Mouse (Mus musculus) MEL (cell line): ENCODE data around the gene Scamp4. TPM values are rescaled to one million over a fixed set of nuclear protein-coding genes. Genes with fewer than 3 reads are reported as not detected.

ENCODE experiments used
- DNase-seq: peaks from one replicate; pipeline ENCODE4 v3.0.0; 2011; ENCODE audit warnings: low read depth, low spot score
- H3K27ac ChIP-seq: 2 replicates; pipeline ENCODE4 v1.5.1; 2012; ENCODE audit warnings: low read depth, mild to moderate bottlenecking, control low read depth, low read length, moderate library complexity; ENCODE audit not compliant: control insufficient read depth
- H3K27me3 ChIP-seq, 2 experiments: fragments of 150-350 bp in 1 of 2; sonication (generic) in 1 of 2; 2 replicates each; pipeline ENCODE4 v1.6.1; 2012; ENCODE audit warnings: low read length in 2 of 2, mild to moderate bottlenecking in 2 of 2, improper control_type of control experiment in 1 of 2, moderate library complexity in 1 of 2; ENCODE audit not compliant: insufficient read depth in 2 of 2, control insufficient read depth in 1 of 2
- H3K36me3 ChIP-seq, 2 experiments: 2 replicates each; pipeline ENCODE4 v1.6.1; 2012 to 2014; ENCODE audit warnings: low read length in 2 of 2, improper control_type of control experiment in 1 of 2, inconsistent platforms in 1 of 2, mild to moderate bottlenecking in 1 of 2; ENCODE audit not compliant: insufficient read depth in 2 of 2, control insufficient read depth in 1 of 2
- H3K4me1 ChIP-seq, 2 experiments: fragments of 150-350 bp in 1 of 2; sonication (generic) in 1 of 2; 2 replicates each; pipeline ENCODE4 v1.6.1; 2012; ENCODE audit warnings: low read length in 2 of 2, improper control_type of control experiment in 1 of 2, mild to moderate bottlenecking in 1 of 2; ENCODE audit not compliant: insufficient read depth in 2 of 2, control insufficient read depth in 1 of 2
- H3K4me3 ChIP-seq, 2 experiments: fragments of 150-350 bp in 1 of 2; sonication (generic) in 1 of 2; 2 replicates each; pipeline ENCODE4 v1.5.1; 2012; ENCODE audit warnings: low read depth in 2 of 2, low read length in 2 of 2, mild to moderate bottlenecking in 2 of 2, moderate library complexity in 2 of 2, control low read depth in 1 of 2, improper control_type of control experiment in 1 of 2; ENCODE audit not compliant: control insufficient read depth in 1 of 2, insufficient read depth in 1 of 2
- H3K79me2 ChIP-seq: 2 replicates; pipeline ENCODE4 v1.6.1; 2012; ENCODE audit warnings: mild to moderate bottlenecking, low read length, moderate library complexity; ENCODE audit not compliant: control insufficient read depth, poor library complexity, insufficient read depth
- H3K9ac ChIP-seq: 2 replicates; pipeline ENCODE4 v1.6.1; 2012; ENCODE audit warnings: low read depth, mild to moderate bottlenecking, control low read depth, low read length, moderate library complexity; ENCODE audit not compliant: control insufficient read depth, poor library complexity, severe bottlenecking
- H3K9me3 ChIP-seq: fragments of 150-350 bp; sonication (generic); replicated peaks from 2 replicates; pipeline ENCODE4 v1.6.1; 2012; ENCODE audit warnings: mild to moderate bottlenecking, low read length, improper control_type of control experiment, moderate library complexity; ENCODE audit not compliant: insufficient read depth
- BHLHE40 ChIP-seq: IDR thresholded peaks from 2 replicates; pipeline ENCODE4 v1.6.1; 2012; ENCODE audit warnings: low read depth, mild to moderate bottlenecking, inconsistent platforms, low read length, improper control_type of control experiment, borderline replicate concordance
- CTCF ChIP-seq, 3 experiments: IDR thresholded peaks in 2 of 3; conservative IDR thresholded peaks in 1 of 3; 2 replicates each; pipeline ENCODE4 v1.5.1; 2011 to 2012; ENCODE audit warnings: low read length in 3 of 3, low read depth in 2 of 3, mild to moderate bottlenecking in 2 of 3, improper control_type of control experiment in 1 of 3, inconsistent platforms in 1 of 3, mixed read lengths in 1 of 3, moderate library complexity in 1 of 3; ENCODE audit not compliant: control insufficient read depth in 1 of 3, insufficient read depth in 1 of 3, poor library complexity in 1 of 3, severe bottlenecking in 1 of 3
- ELF1 ChIP-seq: IDR thresholded peaks from 2 replicates; pipeline ENCODE4 v1.6.1; 2014; ENCODE audit warnings: low read depth, mild to moderate bottlenecking, inconsistent platforms, low read length, improper control_type of control experiment, moderate library complexity
- GABPA ChIP-seq: IDR thresholded peaks from 2 replicates; pipeline ENCODE4 v1.6.1; 2012; ENCODE audit warnings: low read depth, mild to moderate bottlenecking, inconsistent platforms, low read length, improper control_type of control experiment, moderate library complexity
- GATA1 ChIP-seq: IDR thresholded peaks from 2 replicates; pipeline ENCODE4 v1.6.1; 2011; ENCODE audit warnings: low read depth, low read length, improper control_type of control experiment
- HCFC1 ChIP-seq: IDR thresholded peaks from 2 replicates; pipeline ENCODE4 v1.6.1; 2012; ENCODE audit warnings: low read depth, mild to moderate bottlenecking, inconsistent platforms, low read length, improper control_type of control experiment, moderate library complexity
- MAFK ChIP-seq: IDR thresholded peaks from 2 replicates; pipeline ENCODE4 v1.6.1; 2011; ENCODE audit warnings: low read depth, mild to moderate bottlenecking, low read length, improper control_type of control experiment, borderline replicate concordance
- MEF2A ChIP-seq: IDR thresholded peaks from 2 replicates; pipeline ENCODE4 v1.6.1; 2014; ENCODE audit warnings: low read depth, mild to moderate bottlenecking, inconsistent platforms, low read length, improper control_type of control experiment; ENCODE audit not compliant: poor library complexity, insufficient replicate concordance, severe bottlenecking; ENCODE audit errors: extremely low read depth
- MYC ChIP-seq: IDR thresholded peaks from 2 replicates; pipeline ENCODE4 v1.6.1; 2011; ENCODE audit warnings: low read depth, mild to moderate bottlenecking, low read length, improper control_type of control experiment, moderate library complexity
- NELFE ChIP-seq: IDR thresholded peaks from 2 replicates; pipeline ENCODE4 v1.6.1; 2011; ENCODE audit warnings: low read depth, low read length, improper control_type of control experiment
- NRF1 ChIP-seq: IDR thresholded peaks from 2 replicates; pipeline ENCODE4 v1.6.1; 2014; ENCODE audit warnings: low read depth, mild to moderate bottlenecking, inconsistent platforms, low read length, improper control_type of control experiment, moderate library complexity; ENCODE audit not compliant: poor library complexity, insufficient read depth, severe bottlenecking
- POLR2A ChIP-seq, 2 experiments: IDR thresholded peaks; 2 replicates each; pipeline ENCODE4 v1.6.1; 2011 to 2012; ENCODE audit warnings: low read length in 2 of 2, mild to moderate bottlenecking in 2 of 2, control low read depth in 1 of 2, improper control_type of control experiment in 1 of 2, low read depth in 1 of 2, moderate library complexity in 1 of 2; ENCODE audit not compliant: control insufficient read depth in 1 of 2, insufficient read depth in 1 of 2, poor library complexity in 1 of 2
- POLR2AphosphoS2 ChIP-seq: IDR thresholded peaks from 2 replicates; pipeline ENCODE4 v1.6.1; 2011; ENCODE audit warnings: low read length, improper control_type of control experiment
- POLR2AphosphoS5 ChIP-seq: IDR thresholded peaks from 2 replicates; pipeline ENCODE4 v1.6.1; 2012; ENCODE audit warnings: low read depth, borderline replicate concordance, mild to moderate bottlenecking, inconsistent platforms, low read length, moderate library complexity, mixed read lengths
- RAD21 ChIP-seq: IDR thresholded peaks from 2 replicates; pipeline ENCODE4 v1.6.1; 2011; ENCODE audit warnings: mild to moderate bottlenecking, low read depth, low read length, improper control_type of control experiment
- RCOR1 ChIP-seq: IDR thresholded peaks from 2 replicates; pipeline ENCODE4 v1.6.1; 2012; ENCODE audit warnings: low read depth, mild to moderate bottlenecking, inconsistent platforms, low read length, improper control_type of control experiment
- SIN3A ChIP-seq: IDR thresholded peaks from 2 replicates; pipeline ENCODE4 v1.6.1; 2012; ENCODE audit warnings: low read length, improper control_type of control experiment, inconsistent platforms
- SMC3 ChIP-seq: IDR thresholded peaks from 2 replicates; pipeline ENCODE4 v1.6.1; 2011; ENCODE audit warnings: low read depth, low read length, improper control_type of control experiment
- TBP ChIP-seq: IDR thresholded peaks from 2 replicates; pipeline ENCODE4 v1.8.0; 2011; ENCODE audit warnings: low read depth, low read length, improper control_type of control experiment
- TCF12 ChIP-seq: IDR thresholded peaks from 2 replicates; pipeline ENCODE4 v1.6.1; 2014; ENCODE audit warnings: low read depth, mild to moderate bottlenecking, inconsistent platforms, low read length, improper control_type of control experiment, moderate library complexity
- USF2 ChIP-seq, 2 experiments: IDR thresholded peaks; 2 replicates each; pipeline ENCODE4 v1.6.1; 2011 to 2012; ENCODE audit warnings: improper control_type of control experiment in 2 of 2, low read length in 2 of 2, borderline replicate concordance in 1 of 2, inconsistent platforms in 1 of 2, low read depth in 1 of 2, mild to moderate bottlenecking in 1 of 2; ENCODE audit not compliant: insufficient read depth in 1 of 2
- ZC3H11A ChIP-seq: IDR thresholded peaks from 2 replicates; pipeline ENCODE4 v1.6.1; 2012; ENCODE audit warnings: low read depth, mild to moderate bottlenecking, inconsistent platforms, low read length, improper control_type of control experiment
- ZKSCAN1 ChIP-seq: IDR thresholded peaks from 2 replicates; pipeline ENCODE4 v1.6.1; 2012; ENCODE audit warnings: low read depth, mild to moderate bottlenecking, inconsistent platforms, low read length, improper control_type of control experiment, moderate library complexity
- ZMIZ1 ChIP-seq: IDR thresholded peaks from 2 replicates; pipeline ENCODE4 v1.6.1; 2012; ENCODE audit warnings: low read depth, mild to moderate bottlenecking, inconsistent platforms, low read length, improper control_type of control experiment, moderate library complexity
- ZNF384 ChIP-seq: IDR thresholded peaks from 2 replicates; pipeline ENCODE4 v1.6.1; 2012; ENCODE audit warnings: low read depth, mild to moderate bottlenecking, inconsistent platforms, low read length, improper control_type of control experiment
- polyA plus RNA-seq, 2 experiments: library from polyadenylated mRNA; stranded (reverse) in 1 of 2; unstranded in 1 of 2; fragments of >175 nt in 1 of 2; fragments of >200 nt in 1 of 2; gene quantifications; 2 replicates each; pipeline versions ENCODE4 v1.2.1 to v1.2.4; 2012; ENCODE audit warnings: low replicate concordance in 2 of 2, low read depth in 1 of 2; ENCODE audit not compliant: insufficient read length in 2 of 2, insufficient read depth in 1 of 2, missing spikeins in 1 of 2
- total RNA-seq: library from RNA; depleted of rRNA; stranded (reverse); fragments of 300-350 nt; gene quantifications from 2 replicates; pipeline ENCODE4 v1.2.3, GENCODE M21; 2012

Gene Scamp4
- total and polyA plus RNA-seq, 3 experiments = 34.2 to 140 TPM; not detected in 1

DNA sequence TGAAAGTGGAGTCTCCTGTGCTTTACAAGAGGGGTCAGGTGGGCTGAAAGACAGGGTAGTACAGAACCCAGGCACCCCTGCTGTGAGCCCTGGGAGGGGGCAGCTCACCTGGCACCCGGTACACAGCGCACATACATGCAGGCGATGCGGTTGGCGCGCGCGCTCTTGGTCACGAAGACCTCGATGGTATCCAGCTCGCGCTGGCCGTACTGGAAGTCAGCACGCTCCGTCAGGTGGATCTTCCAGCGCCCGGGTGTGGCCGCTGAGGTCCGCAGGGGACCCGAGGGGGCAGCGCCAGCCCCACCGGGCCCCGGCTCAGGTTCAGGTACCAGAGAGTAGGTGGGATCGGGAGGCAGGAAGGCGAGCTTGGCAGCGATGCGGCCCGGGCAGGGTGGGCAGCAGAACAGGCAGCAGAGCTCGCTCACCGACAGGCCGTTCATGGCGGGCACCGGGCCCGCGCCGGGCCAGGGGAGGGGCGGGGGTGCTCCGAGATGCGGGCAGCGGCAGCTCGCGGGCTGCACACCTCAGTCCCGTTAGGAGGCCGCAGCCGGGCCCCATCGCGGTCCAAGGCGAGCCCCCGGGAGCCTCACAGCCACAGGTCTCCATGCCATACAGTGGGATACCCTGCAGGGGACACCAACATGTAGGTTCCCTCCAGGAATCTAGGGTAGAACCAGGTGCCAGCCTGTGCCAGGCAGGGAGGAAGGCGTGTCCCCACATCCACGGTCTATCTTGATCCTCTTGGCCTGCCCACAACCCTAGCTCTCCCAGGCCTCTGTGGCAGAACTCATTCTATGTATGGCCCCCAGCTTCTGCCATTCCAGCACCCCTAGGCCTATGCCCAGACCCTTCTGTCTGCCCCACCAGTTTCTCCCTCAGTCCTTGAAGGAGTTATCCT is 16.0 kb upstream of the Scamp4 start:
- H3K27me3 ChIP-seq = no peaks in the 10 kb centered on the region
- no peak for DNase-seq
- TF ChIP-seq RCOR1 = no peak
- no peak for TF ChIP-seq HCFC1
- TF ChIP-seq POLR2AphosphoS5 = no peak
- no peak for TF ChIP-seq GATA1
- no peak for TF ChIP-seq USF2 (IDR thresholded peaks at IDR 0.05; ENCODE audit: borderline replicate concordance in 1 of 2, insufficient read depth in 1 of 2, low read depth in 1 of 2, low read length in 2 of 2)
- no peak for TF ChIP-seq GABPA
- TF ChIP-seq MYC = no peak
- TF ChIP-seq ELF1 = no peak
- no peak for TF ChIP-seq ZKSCAN1
- no peak for TF ChIP-seq NELFE
- no peak for TF ChIP-seq MAFK
- no peak for TF ChIP-seq ZC3H11A
- TF ChIP-seq TBP = no peak
- no peak for TF ChIP-seq ZNF384
- TF ChIP-seq TCF12 = no peak
- TF ChIP-seq, all 39 proteins: peak for 0
- Histone ChIP-seq H3K9me3 (no peaks in the 10 kb centered on the region), H3K4me1 (peaks cover 5 to 13% of the 10 kb centered on the region in 2 experiments; a peak in 3 of 4 replicates), H3K4me3 (no peak overlapping the region), H3K79me2 (peaks cover 34% of the 10 kb centered on the region), H3K36me3 (no peaks in the 10 kb centered on the region; a peak in 1 of 4 replicates), H3K27ac (no peak overlapping the region), H3K9ac (no peak overlapping the region)

DNA sequence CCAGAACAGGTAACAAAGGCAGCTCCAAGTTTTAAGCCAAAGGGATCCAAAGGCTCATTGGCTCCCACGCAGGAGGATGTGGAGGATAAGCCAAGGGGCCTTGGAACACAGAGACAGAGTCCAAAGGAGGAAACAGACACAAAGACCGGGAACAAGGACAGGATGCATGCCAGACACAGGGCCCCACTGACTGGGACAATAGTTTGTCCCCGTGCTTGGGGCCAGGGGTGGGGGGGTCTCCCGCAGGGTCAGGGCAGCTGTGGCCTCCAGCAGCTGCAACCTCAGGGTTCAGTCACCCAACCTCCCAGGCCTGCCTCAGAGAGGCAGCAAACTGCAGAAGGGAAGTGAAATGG is 15.4 kb upstream of the Scamp4 start:
- Histone ChIP-seq H3K36me3 (no peaks in the 10 kb centered on the region; a peak in 1 of 4 replicates), H3K9me3 (no peaks in the 10 kb centered on the region), H3K27ac (no peak overlapping the region), H3K4me3 (no peak overlapping the region), H3K27me3 (no peaks in the 10 kb centered on the region), H3K79me2 (peaks cover 34% of the 10 kb centered on the region)
- no peak for TF ChIP-seq NELFE
- no peak for TF ChIP-seq MEF2A
- TF ChIP-seq ZMIZ1 = no peak
- no peak for TF ChIP-seq CTCF (IDR thresholded peaks at IDR 0.05 in 2 of 3, conservative IDR thresholded peaks at IDR 0.05 in 1 of 3; ENCODE audit: control insufficient read depth in 1 of 3, insufficient read depth in 1 of 3, low read depth in 2 of 3, low read length in 3 of 3, poor library complexity in 1 of 3, severe bottlenecking in 1 of 3)
- TF ChIP-seq SMC3 = no peak
- TF ChIP-seq RCOR1 = no peak
- no peak for TF ChIP-seq SIN3A
- no peak for TF ChIP-seq ZNF384
- no peak for TF ChIP-seq RAD21
- TF ChIP-seq POLR2AphosphoS5 = no peak
- no peak for TF ChIP-seq TBP
- TF ChIP-seq HCFC1 = no peak
- TF ChIP-seq BHLHE40 = no peak
- no peak for TF ChIP-seq NRF1
- no peak for TF ChIP-seq POLR2AphosphoS2
- TF ChIP-seq POLR2A (IDR thresholded peaks at IDR 0.05; ENCODE audit: control insufficient read depth in 1 of 2, insufficient read depth in 1 of 2, low read depth in 1 of 2, low read length in 2 of 2, poor library complexity in 1 of 2) = no peak
- TF ChIP-seq, all 39 proteins: peak for 0
- DNase-seq = no peak
- Histone ChIP-seq H3K4me1 (peaks cover 5 to 13% of the 10 kb centered on the region in 2 experiments; a peak in 3 of 4 replicates), H3K9ac (no peak overlapping the region)
